Mouse (Mus musculus) G1E-ER4 (cell line): ENCODE data around the gene Csad. TPM values are rescaled to one million over a fixed set of nuclear protein-coding genes. Genes with fewer than 3 reads are reported as not detected.

Experiments
- GATA1 ChIP-seq: IDR thresholded peaks from one replicate; pipeline ENCODE4 v1.8.0; 2012; ENCODE audit warnings: low read length, inconsistent platforms
- polyA plus RNA-seq: library from polyadenylated mRNA; stranded (reverse); fragments of >175 nt; gene quantifications from 2 replicates; pipeline ENCODE4 v1.2.3, GENCODE M21; 2012

Gene Csad
- polyA plus RNA-seq, 1 experiment: 8.9 TPM

DNA sequence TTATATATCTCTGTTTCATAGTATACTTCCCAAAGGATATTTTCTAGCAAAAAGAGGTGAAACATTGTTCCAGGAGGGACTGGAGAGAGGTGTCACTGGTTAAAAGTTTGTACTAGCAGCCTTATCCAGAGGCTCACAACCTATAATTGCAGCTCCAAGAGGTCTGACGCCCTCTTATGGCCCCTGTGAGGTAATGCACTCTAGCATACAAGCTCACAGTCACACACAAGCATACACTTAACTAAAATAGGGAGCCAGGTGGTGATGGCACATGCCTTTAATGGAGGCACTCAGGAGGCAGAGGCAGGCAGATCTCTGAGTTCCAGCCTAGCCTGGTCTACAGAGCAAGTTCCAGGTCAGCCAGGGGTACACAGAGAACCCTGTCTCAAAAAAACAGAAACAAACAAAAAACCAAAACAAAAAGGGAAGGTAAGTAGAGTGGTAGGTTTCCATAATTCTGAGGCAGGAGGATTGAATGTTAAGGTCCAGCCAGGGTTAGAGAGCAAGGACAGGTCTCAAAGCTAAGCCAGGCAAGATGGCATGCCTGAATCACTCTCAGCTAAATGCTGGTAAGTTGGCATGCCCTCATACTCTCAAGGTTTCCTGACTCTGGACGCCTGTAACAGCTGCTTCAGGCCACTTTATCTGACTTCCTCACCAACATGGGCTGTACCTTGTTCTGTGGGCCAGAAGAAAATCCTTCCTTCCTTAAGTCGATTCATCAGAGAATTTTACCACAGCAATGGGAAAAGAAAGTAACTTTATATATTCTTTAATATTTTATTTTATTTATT lies 40.4 kb downstream of the Csad start:
- no peak for TF ChIP-seq GATA1

DNA sequence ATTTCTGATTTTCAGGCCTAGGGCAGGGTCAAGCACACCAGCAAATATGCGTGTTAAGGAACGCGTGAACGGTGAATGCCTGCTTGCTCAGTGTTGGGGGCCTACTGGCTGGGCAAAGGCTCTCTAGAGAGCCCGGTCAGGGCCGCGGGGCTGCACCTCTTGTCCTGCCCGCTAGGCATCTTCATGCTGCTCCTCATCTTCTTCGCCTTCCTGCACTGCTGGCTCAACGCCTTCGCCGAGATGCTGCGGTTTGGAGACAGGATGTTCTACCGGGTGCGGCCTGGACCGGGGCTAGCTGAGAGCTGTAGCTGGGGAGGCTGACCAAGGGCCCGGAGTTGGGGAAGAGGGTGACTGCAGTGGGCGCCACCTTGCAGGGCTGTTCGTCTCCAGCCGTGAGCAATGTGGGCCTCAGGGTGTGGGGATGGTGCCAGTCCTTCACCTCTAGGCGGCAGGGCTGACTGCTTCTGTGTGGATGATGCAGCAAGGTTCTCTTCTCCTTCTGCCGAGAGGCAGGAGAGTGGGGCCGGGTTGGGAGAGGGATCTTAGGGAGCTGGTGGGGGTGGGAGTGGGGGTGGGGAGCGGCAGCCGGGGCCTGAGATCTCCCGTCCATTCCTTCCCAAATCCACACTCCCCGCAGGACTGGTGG lies 44.0 kb downstream of the Csad start:
- no peak for TF ChIP-seq GATA1

DNA sequence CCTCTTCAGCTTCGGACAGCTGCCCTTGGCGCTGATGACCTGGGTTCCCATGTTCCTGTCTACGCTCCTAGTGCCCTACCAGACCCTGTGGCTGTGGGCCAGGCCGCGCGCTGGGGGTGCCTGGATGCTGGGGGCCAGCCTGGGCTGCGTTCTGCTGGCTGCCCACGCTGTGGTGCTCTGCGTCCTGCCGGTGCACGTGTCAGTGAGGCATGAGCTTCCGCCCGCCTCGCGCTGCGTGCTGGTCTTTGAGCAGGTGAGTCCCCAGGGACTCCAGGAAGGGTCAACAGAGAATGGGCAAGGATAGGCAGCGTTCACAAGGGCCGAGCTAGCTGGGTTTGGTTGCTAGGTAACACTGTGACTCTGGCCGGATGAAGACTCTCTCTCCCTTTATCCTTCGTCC lies 47.7 kb downstream of the Csad start:
- no peak for TF ChIP-seq GATA1

DNA sequence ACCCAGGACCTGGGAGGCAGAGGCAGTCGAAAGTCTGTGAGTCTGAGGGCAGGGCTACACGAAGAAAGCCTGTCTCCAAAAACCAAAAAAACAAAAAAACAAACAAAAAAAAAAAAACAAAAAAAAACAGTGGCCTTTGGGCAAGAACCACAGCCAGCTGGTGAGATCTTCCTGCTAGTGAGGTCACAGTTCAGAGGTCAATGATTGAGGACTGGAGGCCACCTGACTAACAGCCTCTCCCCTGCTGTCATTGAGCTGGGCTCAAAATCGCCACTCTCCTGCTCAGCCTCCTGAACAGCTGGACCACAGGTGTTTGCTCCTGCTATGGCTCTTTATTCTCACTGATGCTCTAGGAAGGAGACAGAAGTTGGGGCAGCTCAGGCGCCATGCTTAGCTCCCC lies 51.9 kb downstream of the Csad start:
- no peak for TF ChIP-seq GATA1

DNA sequence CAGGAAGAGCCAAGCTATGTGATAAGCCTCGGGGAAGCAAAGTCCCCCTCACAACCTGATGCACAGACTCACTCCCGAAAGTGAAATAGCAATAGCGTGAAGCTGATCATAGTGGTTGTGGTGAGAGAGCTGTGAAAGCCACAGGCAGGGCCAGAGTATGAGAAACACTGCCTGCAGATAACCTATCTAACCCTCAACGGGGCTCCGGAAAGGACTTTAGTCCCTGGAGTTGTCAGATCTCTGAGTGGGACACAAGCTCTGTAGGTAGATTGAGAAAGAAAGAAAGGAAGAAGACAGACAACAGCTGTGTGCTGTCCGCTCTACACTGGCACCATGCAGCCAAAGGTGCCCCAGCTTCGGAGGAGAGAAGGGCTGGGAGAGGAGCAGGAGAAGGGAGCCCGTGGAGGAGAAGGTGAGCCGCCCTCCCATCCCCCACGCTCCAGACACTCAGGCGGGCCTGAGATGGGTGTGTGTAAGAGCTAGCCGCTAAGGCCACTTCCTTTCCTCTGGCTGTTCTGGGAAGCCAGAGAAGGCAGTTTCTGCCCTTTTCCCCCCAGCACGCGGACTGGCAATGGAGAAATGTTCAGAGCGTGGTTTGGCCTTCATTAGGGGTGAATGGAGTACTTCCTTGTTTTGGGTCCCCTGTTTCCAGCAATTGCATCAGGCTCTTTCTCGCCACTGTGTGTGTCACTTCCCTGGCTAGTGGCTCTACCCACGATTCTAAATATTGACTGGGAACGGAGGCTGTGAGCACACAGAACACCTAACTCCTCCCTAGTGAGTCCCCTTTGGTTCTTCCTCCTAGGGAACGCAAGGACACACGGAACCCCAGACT lies 54.0 kb downstream of the Csad start, which contains the start of gene Soat2:
Soat2 (plus strand) TSS at position 226 of the 835 bp plus-strand sequence.
- TF ChIP-seq GATA1: peak; percentile 84

DNA sequence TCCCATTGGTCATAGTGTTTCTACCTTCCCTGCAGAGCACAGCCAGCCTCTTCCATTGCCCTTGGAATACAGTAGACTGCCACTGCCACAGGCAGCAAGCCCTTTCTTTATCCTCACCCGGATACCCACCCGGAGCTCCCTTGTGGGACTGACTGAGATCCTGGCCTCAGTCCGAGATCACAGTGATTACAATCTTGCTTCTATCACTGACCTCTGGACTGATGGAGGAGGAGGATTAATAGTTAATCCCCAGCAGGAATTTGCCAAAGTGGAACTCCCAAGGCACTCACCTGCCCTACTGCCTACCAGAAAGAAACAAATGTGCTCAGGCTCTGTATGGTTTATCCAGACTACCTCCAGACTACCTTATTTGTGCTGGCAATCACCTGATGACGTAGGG lies 55.0 kb downstream of the Csad start:
- no peak for TF ChIP-seq GATA1

DNA sequence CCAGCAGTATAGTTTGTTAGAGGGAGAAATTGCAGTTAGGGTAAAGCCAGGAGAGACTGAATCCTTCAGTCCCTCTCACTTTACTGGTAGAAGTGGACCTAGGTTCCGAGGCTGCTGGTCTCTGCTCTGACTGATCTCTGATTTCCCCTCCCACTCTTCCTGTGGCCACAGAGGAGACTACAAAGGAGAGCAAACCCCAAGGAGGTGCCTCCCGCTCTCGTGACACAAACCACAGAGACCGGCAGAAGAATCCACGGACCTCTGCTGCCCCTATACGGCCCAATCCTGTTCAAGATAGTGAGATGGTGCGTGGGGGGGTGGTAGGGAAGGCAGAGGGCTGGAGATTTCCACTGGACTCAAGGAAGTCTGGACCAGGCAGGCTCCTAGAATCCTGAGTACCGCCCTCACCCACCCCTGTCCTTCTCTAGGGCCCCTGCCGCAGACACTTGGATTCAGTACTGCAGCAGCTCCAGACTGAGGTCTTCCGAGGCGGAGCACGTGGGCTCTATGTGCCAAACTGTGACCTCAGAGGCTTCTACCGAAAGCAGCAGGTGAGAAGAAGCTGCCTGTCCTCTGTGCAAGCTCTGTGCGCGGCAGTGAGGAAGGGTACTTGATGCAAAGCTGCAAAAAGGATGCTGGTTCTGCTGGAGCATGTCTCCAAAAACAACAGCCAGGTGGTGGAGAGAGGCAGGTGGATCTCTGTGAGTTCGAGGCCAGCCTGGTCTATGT lies 56.7 kb downstream of the Csad start:
- TF ChIP-seq GATA1: no peak

DNA sequence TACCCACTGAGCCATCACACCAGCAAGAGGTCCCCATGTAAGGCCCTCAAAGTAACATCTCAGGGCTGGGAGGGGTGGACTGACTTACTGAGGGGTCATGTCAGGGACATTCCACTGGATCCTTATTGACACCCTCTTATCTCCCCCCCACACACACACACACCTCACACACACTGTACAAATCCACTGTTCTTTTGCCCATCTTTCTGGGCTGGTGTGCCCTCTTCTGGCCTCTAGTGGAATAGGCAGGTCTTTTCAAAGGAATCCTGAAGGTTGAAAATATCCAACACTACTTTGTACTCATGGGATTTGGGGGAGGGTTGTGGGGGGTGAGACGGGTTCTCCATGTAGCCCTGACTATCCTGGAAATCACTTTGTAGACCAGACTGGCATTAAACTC lies 57.6 kb downstream of the Csad start:
- TF ChIP-seq GATA1: no peak

DNA sequence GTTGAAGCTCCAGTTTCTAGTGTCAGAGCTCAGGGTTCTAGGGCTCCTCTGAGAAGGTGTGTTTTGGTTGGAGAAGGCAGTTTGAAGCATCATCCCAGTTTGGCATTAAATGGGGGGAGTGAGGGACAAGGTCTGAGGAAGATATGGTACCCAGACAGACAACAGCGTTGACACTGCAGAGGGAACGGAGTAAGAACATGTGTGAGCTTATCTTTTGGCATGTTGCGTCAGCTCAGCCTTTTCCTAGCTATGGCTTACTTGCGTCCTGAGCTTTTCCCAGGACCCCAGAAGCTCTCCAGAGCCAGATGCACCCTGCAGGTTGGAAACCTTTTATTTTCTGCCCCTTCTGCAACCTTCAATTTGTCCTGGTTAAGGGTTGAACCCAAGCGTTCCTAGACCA lies 58.4 kb downstream of the Csad start:
- TF ChIP-seq GATA1: no peak

DNA sequence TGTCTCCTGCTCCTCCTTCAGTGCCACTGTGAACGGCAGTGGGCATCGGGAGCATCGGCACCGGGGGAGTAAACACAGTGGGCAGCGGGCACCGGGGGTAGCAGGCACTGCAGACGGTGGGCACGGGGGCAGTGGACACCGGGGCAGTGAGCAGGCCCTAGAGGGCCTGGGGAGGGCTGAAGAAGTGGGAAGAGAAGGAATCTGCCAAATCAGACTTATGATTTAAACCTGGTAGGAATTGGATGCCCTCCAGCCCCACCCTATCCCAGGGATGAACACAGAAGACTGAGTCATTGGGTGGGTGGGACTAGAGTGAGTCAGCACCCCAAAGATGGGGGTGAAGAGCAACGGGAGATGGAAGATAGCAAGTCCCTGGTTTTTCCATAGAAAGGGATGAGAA lies 59.2 kb downstream of the Csad start:
- TF ChIP-seq GATA1: no peak

DNA sequence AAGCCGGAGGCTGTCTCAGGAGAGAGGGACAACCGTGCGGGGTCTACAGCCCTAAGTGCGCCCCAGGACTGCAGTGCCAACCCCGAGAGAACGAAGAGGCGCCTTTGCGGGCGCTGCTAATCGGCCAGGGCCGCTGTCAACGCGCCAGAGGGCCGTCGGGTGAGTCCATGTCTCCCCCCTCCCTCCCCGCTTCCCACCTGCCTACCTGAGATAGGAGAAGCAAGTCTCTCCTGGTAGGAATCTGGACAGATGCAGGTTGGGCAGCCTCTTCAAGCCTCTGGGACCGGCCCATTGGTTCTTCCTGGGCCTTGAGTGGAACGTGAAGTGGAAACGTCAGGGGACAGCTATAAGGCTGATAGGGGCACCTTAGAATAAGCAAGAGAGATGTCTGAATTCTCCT lies 59.8 kb downstream of the Csad start:
- no peak for TF ChIP-seq GATA1

DNA sequence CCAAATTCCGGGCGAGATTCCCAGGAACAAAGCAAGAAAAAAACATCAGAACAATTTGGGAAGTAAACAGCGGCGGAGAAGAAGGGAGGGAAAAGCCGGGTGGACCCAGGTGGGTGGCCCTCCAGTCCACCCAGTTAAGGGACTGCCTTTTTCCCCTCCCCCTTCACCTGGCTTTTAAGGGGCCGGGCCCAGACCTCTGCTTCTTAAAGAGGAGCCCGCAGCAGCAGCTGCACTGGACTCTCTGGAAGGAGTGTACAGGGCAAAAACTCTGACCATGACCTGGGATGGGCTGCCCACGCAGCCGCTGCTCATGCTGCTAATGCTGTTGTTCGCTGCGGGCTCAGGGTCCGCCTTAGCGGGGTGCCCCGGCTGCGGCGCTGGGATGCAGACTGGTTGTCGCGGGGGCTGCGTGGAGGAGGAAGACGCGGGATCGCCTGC lies 60.2 kb downstream of the Csad start, which contains the start of gene Igfbp6:
Igfbp6 (plus strand) TSS at position 89 of the 438 bp plus-strand sequence.
- TF ChIP-seq GATA1: no peak

DNA sequence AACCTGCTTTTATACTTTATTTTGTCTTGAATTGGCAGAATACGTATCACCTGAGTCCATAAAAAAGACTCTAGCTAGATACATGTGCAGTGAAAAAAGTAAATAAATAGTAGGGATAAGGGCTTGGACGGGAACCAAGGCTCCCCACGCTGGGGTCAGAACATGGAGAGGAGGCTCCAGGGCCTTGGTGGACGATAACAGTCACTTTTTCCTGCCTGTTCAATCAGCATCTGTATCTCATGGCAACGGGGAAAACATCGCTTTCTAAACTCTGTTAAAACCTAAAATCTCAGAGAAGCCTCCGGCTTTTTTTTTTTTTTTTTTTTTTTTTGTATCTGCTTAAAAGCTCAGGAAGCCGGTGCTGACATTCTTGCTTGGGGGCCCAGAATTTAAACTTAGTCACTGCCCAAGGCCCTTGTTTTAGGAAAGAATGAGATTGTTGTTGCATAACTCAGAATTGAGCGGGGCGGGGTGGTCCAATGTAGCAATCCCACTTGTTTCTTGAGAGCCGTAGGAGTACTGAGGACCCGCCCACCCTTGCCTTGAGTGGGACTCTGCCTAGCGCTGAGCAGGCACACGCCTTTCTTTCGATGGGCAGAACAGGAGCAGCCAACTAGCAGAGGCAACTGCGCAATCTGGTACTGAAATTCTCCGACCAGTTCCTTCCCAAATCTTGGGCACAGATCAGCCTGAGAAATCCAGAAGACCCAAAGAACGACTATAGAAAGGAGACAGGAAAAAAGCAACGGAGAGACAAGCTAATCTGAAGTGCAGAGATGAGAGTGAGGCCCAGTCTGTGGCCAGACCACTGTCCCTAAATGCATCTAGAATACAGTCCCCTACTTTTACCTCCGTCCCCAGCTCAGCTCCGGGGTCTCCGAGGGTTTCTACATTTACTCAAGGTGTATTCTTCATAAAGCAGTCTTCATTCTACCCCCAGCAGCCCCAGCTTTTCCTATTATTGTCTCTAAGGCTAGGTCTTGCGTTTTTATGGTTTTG lies 61.3 kb downstream of the Csad start:
- no peak for TF ChIP-seq GATA1

DNA sequence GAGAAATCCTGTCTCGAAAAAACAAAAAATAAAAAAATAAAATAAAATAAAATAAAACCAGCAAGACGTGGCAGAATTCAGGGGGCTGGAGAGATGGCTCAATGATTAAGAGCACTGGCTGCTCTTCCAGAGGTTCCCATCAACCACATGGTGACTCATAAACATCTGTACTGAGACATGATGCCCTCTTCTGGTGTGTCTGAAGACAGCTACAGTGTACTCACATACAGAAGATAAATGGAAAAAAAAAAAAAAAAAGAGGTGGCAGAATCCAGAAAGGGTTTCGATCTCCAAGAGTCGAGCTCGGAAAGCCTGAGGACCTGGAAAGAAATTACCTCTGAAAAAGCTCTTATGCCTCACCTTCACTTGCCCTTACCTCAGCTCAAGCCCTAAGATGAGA lies 63.4 kb downstream of the Csad start:
- TF ChIP-seq GATA1: no peak
